ENCODE assay signal across 9 mouse cellular contexts in the genomic region with DNA sequence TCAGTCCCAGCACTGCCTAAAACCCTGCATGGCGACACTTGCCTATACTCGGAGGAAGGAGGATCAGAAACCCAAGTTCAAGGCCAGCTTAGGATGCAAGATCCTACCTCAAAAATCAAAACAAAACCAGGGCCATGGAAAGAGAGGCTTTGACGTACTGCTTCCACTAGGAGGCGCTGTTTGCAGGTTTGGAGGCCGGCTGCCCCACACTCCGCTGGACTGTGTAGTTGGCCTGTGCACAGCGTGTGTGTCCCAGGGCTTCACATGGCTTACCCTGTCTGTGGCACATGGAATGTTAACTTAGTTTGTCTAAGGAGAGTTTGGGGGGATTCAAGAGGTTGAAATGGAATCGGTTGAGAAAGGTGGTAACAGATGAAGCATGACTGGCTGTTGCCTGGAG. TPM values are rescaled to one million over a fixed set of nuclear protein-coding genes. Genes with fewer than 3 reads are reported as not detected.
A peak's percentile ranks its signal among the peaks of the same experiment; 100 is the strongest.
DNase-seq lines count a peak whose midpoint lies in the region; ATAC-seq lines count a peak whose summit lies in the region.
"Had no signal": no experiment of that assay in that cellular context is flagged by ENCODE, and none has a peak within 500 bp of the region (broad histone marks: within the 10 kb centered on the region; RNA-seq: fewer than 3 reads in every experiment).

No protein-coding gene starts in this region.

- 22% methylated on average over 8 of the region's 8 CpGs for WGBS in midbrain, embryonic 14.5 days
- 19% methylated on average over 8 of the region's 8 CpGs for WGBS in midbrain, embryonic 13.5 days
- 25% methylated on average over 8 of the region's 8 CpGs for WGBS in liver, embryonic 12.5 days (ENCODE audit: insufficient replicate concordance)

- H3K4me1 ChIP-seq in midbrain, embryonic 14.5 days (ENCODE audit: control insufficient read depth, insufficient read depth, low read length) = no peaks in the 10 kb centered on the region
- H3K4me1 ChIP-seq in midbrain, embryonic 13.5 days (replicated peaks) = no peaks in the 10 kb centered on the region
- H3K4me1 ChIP-seq in liver, embryonic 12.5 days = no peaks in the 10 kb centered on the region

- peaks cover 27% of the 10 kb centered on the region for H3K36me3 ChIP-seq in midbrain, embryonic 14.5 days (ENCODE audit: control insufficient read depth, insufficient read depth, low read length)
- H3K36me3 ChIP-seq in midbrain, embryonic 13.5 days = peaks cover 26% of the 10 kb centered on the region
- H3K36me3 ChIP-seq in liver, embryonic 12.5 days = peaks cover 22% of the 10 kb centered on the region

- H3K27me3 ChIP-seq in midbrain, embryonic 14.5 days (ENCODE audit: control insufficient read depth, insufficient read depth, low read length) = no peaks in the 10 kb centered on the region
- H3K27me3 ChIP-seq in midbrain, embryonic 13.5 days = no peaks in the 10 kb centered on the region
- no peaks in the 10 kb centered on the region for H3K27me3 ChIP-seq in liver, embryonic 12.5 days (replicated peaks)

- no peaks in the 10 kb centered on the region for H3K9me3 ChIP-seq in midbrain, embryonic 14.5 days (ENCODE audit: control insufficient read depth, low read length)
- no peaks in the 10 kb centered on the region for H3K9me3 ChIP-seq in midbrain, embryonic 13.5 days
- H3K9me3 ChIP-seq in liver, embryonic 12.5 days (replicated peaks) = no peaks in the 10 kb centered on the region

- no peak overlapping the region for H3K4me2 ChIP-seq in midbrain, embryonic 14.5 days (ENCODE audit: low read length)
- no peak overlapping the region for H3K4me2 ChIP-seq in midbrain, embryonic 13.5 days (replicated peaks)
- no peak overlapping the region for H3K4me2 ChIP-seq in liver, embryonic 12.5 days

- no peak overlapping the region for H3K9ac ChIP-seq in midbrain, embryonic 14.5 days (replicated peaks; ENCODE audit: low read length)
- no peak overlapping the region for H3K9ac ChIP-seq in midbrain, embryonic 13.5 days (replicated peaks)
- no peak overlapping the region for H3K9ac ChIP-seq in liver, embryonic 12.5 days

- peak; percentile 79 for DNase-seq in midbrain, embryonic 14.5 days
- peak; percentile 57 for DNase-seq in T-cell, adult 2 months (ENCODE audit: low spot score)
- peak; percentile 78 to 84 for DNase-seq in cerebellum, postnatal 10 days
- DNase-seq in heart, postnatal 4 days = peak; percentile 82
- peak; percentile 61 for DNase-seq in ovary, postnatal 36 days (ENCODE audit: low spot score)

- H3K27ac ChIP-seq in midbrain, embryonic 14.5 days (replicated peaks; ENCODE audit: low read depth, low read length) = no peak overlapping the region
- no peak overlapping the region for H3K27ac ChIP-seq in midbrain, embryonic 13.5 days
- H3K27ac ChIP-seq in liver, embryonic 12.5 days = no peak overlapping the region

- no peak overlapping the region for H3K4me3 ChIP-seq in midbrain, embryonic 14.5 days (replicated peaks; ENCODE audit: low read depth, low read length)
- H3K4me3 ChIP-seq in midbrain, embryonic 13.5 days (replicated peaks) = no peak overlapping the region
- no peak overlapping the region for H3K4me3 ChIP-seq in liver, embryonic 12.5 days

- no peak for ATAC-seq in midbrain, embryonic 14.5 days (ENCODE audit: low FRiP score, low TSS enrichment)
- no peak for ATAC-seq in midbrain, embryonic 13.5 days
- peak; percentile 65 for ATAC-seq in liver, embryonic 12.5 days
- no peak for ATAC-seq in inflammation-experienced regulatory T-cells, adult 6 months

RNA-seq across cellular contexts. Expression of a gene that starts 8.3 kb away (rescaled TPM):
- 19.6 and 22.1 TPM in 2 replicates for polyA plus RNA-seq in midbrain, embryonic 14.5 days (2014; fragmentation: Nextera tagmentation; extraction: Ambion mirVana)
- 23.7 and 25.9 TPM in 2 replicates for polyA plus RNA-seq in midbrain, embryonic 13.5 days (2015; fragmentation: Nextera tagmentation; extraction: Ambion mirVana)
- 10 to 100 TPM; 11.8 to 15.0 TPM for total RNA-seq in heart, postnatal 4 days (2021)
- polyA plus RNA-seq in liver, embryonic 12.5 days (2016; fragmentation: Nextera tagmentation; extraction: Ambion mirVana) = 9.6 and 10.2 TPM in 2 replicates
- 10 to 100 TPM; 37.8 to 39.6 (median 38.1) TPM for polyA plus RNA-seq in inflammation-experienced regulatory T-cells, adult 6 months (2017; shearing (Covaris generic))

RNA-seq across cellular contexts. Expression of a gene that starts 22.2 kb away (rescaled TPM):
- polyA plus RNA-seq in midbrain, embryonic 14.5 days (2014; fragmentation: Nextera tagmentation; extraction: Ambion mirVana) = not detected in 2 replicates
- not detected in 2 replicates for polyA plus RNA-seq in midbrain, embryonic 13.5 days (2015; fragmentation: Nextera tagmentation; extraction: Ambion mirVana)
- total RNA-seq in heart, postnatal 4 days (2021) = under 1 TPM; 0.45 to 0.72 TPM
- 0.08 TPM in 1 of 2 replicates, not detected in the other for polyA plus RNA-seq in liver, embryonic 12.5 days (2016; fragmentation: Nextera tagmentation; extraction: Ambion mirVana)
- polyA plus RNA-seq in inflammation-experienced regulatory T-cells, adult 6 months (2017; shearing (Covaris generic)) = 1 to 10 TPM in 2 of 3 experiments, under 1 TPM in 1; 0.87 to 6.5 (median 6.0) TPM
- total RNA-seq: layer of hippocampus, adult 18-20 months had no signal

RNA-seq across cellular contexts. Expression of a gene that starts 26.1 kb away (rescaled TPM):
- 0.39 TPM in 1 of 2 replicates, not detected in the other for polyA plus RNA-seq in midbrain, embryonic 14.5 days (2014; fragmentation: Nextera tagmentation; extraction: Ambion mirVana)
- polyA plus RNA-seq in midbrain, embryonic 13.5 days (2015; fragmentation: Nextera tagmentation; extraction: Ambion mirVana) = 0.32 and 0.49 TPM in 2 replicates
- total RNA-seq in heart, postnatal 4 days (2021) = 1 to 10 TPM in 1 of 2 experiments, under 1 TPM in 1; 0.67 to 9.0 TPM
- polyA plus RNA-seq in liver, embryonic 12.5 days (2016; fragmentation: Nextera tagmentation; extraction: Ambion mirVana) = 0.17 and 1.5 TPM in 2 replicates
- polyA plus RNA-seq in inflammation-experienced regulatory T-cells, adult 6 months (2017; shearing (Covaris generic)) = under 1 TPM; 0.16 to 0.49 (median 0.29) TPM

RNA-seq across cellular contexts. Expression of a gene that starts 38.4 kb away (rescaled TPM):
- polyA plus RNA-seq in midbrain, embryonic 14.5 days (2014; fragmentation: Nextera tagmentation; extraction: Ambion mirVana) = 67.5 and 73.1 TPM in 2 replicates
- 63.7 and 69.5 TPM in 2 replicates for polyA plus RNA-seq in midbrain, embryonic 13.5 days (2015; fragmentation: Nextera tagmentation; extraction: Ambion mirVana)
- total RNA-seq in heart, postnatal 4 days (2021) = 10 to 100 TPM; 47.1 to 51.4 TPM
- polyA plus RNA-seq in liver, embryonic 12.5 days (2016; fragmentation: Nextera tagmentation; extraction: Ambion mirVana) = 17.0 and 17.5 TPM in 2 replicates
- polyA plus RNA-seq in inflammation-experienced regulatory T-cells, adult 6 months (2017; shearing (Covaris generic)) = 10 to 100 TPM; 12.6 to 18.9 (median 13.3) TPM

RNA-seq across cellular contexts. Expression of a gene that starts 40.3 kb away (rescaled TPM):
- polyA plus RNA-seq in midbrain, embryonic 14.5 days (2014; fragmentation: Nextera tagmentation; extraction: Ambion mirVana) = 3.5 and 4.9 TPM in 2 replicates
- polyA plus RNA-seq in midbrain, embryonic 13.5 days (2015; fragmentation: Nextera tagmentation; extraction: Ambion mirVana) = 2.9 and 3.8 TPM in 2 replicates
- total RNA-seq in heart, postnatal 4 days (2021) = 10 to 100 TPM in 1 of 2 experiments, 1 to 10 TPM in 1; 7.5 to 10.1 TPM
- 3.6 and 3.7 TPM in 2 replicates for polyA plus RNA-seq in liver, embryonic 12.5 days (2016; fragmentation: Nextera tagmentation; extraction: Ambion mirVana)
- 1 to 10 TPM; 2.7 to 3.8 (median 3.3) TPM for polyA plus RNA-seq in inflammation-experienced regulatory T-cells, adult 6 months (2017; shearing (Covaris generic))
